Mouse (Mus musculus): Measurements from ENCODE around the gene Ndel1.

DNA sequence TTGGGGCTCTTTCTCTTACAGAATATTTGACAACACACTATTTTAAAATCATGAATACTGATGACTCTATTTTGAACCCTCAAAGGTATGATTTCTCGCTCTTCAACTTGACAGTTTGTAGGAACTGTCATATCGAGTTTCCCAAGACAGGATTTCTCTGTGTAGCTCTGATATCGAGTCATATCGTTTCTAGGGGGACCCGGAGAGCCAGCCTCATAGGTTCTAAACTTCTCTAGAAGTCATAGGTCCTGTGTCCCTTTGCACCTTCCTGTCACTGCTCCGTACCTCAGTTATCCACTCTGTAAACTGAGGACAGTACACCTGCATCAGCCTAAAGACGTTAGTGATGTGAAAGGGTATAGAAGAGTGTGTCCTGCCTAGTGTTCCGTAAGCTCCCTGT, 28.2 kb upstream of the Ndel1 start:
- TF ChIP-seq POLR2A (IDR thresholded peaks at IDR 0.05; ENCODE audit: low read depth, low read length) (no peak), CHD2 (IDR thresholded peaks at IDR 0.05; ENCODE audit: low read length) (no peak), ZMIZ1 (IDR thresholded peaks at IDR 0.05; ENCODE audit: low read depth, low read length) (no peak), CTCF (conservative IDR thresholded peaks at IDR 0.05 in 1 of 2, IDR thresholded peaks at IDR 0.05 in 1 of 2; ENCODE audit: low read depth in 2 of 2, low read length in 2 of 2) (no peak), RCOR1 (conservative IDR thresholded peaks at IDR 0.05; ENCODE audit: low read depth, low read length) (no peak), TCF12 (IDR thresholded peaks at IDR 0.05; ENCODE audit: low read depth, low read length) (no peak), ZKSCAN1 (IDR thresholded peaks at IDR 0.05; ENCODE audit: borderline replicate concordance, low read depth, low read length) (no peak), PAX5 (IDR thresholded peaks at IDR 0.05; ENCODE audit: low read length) (no peak), CHD1 (IDR thresholded peaks at IDR 0.05; ENCODE audit: low read depth, low read length) (no peak), UBTF (IDR thresholded peaks at IDR 0.05; ENCODE audit: low read depth, low read length) (no peak)
